In the genomic region with DNA sequence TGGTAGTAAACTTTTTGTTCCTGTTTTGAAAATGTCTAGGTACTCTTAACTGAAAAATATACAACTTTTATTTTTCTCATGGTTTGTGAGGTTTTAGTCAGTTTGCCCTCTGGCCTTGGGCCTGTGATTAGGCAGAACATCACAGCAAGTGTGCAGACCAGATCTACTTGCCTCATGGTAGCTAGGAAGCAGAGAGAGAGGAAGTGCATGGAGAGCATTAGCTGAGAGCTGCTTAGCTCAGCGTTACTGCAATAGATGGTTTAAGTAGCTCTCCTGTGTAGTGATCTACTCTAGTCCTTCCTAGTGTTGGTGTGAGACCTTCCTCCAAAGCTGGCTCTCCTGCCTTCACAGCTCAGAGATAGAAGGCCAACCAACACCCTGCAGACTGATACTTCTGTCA, we compare ENCODE assay signal across 21 mouse cellular contexts. TPM values are rescaled to one million over a fixed set of nuclear protein-coding genes. Genes with fewer than 3 reads are reported as not detected.
A peak's percentile ranks its signal among the peaks of the same experiment; 100 is the strongest.
DNase-seq lines count a peak whose midpoint lies in the region; ATAC-seq and TF ChIP-seq lines count a peak whose summit lies in the region.
"Not testable (repeated sequence)": the region's sequence is repeated elsewhere in the genome, so short reads cannot be mapped to it uniquely, and the experiment has no call there.
"Had no signal": no experiment of that assay in that cellular context is flagged by ENCODE, and none has a peak within 500 bp of the region (broad histone marks: within the 10 kb centered on the region; RNA-seq: fewer than 3 reads in every experiment).

No protein-coding gene starts in this region.

- not testable (repeated sequence) for H3K4me3 ChIP-seq in MEL (ENCODE audit: control insufficient read depth in 1 of 2, insufficient read depth in 1 of 2, low read depth in 2 of 2, low read length in 2 of 2)

- ATAC-seq in common myeloid progenitor, adult 5-6 weeks (replicated peaks; ENCODE audit: low read depth, poor library complexity, severe bottlenecking): peak; percentile 70
- ATAC-seq in hematopoietic stem cell, adult 5-6 weeks (replicated peaks in 1 of 2; ENCODE audit: insufficient read depth in 1 of 2, low FRiP score in 2 of 2, low TSS enrichment in 1 of 2, low read depth in 1 of 2, poor library complexity in 2 of 2, severe bottlenecking in 2 of 2): peak; percentile 54 to 66; a peak in 2 of 4 replicates
- peak; percentile 58; the same call in 1 of the 2 replicates for ATAC-seq in megakaryocyte, adult 5-6 weeks (ENCODE audit: poor library complexity, severe bottlenecking)
- ATAC-seq in megakaryocyte-erythroid progenitor cell, adult 5-6 weeks (replicated peaks; ENCODE audit: low FRiP score, low TSS enrichment, poor library complexity, severe bottlenecking): peak; percentile 38; the same call in 1 of the 2 replicates

- TF ChIP-seq EP300 in MEL (IDR thresholded peaks at IDR 0.05; ENCODE audit: low read depth in 1 of 2, low read length in 2 of 2): not testable (repeated sequence)

- peak; percentile 60 for DNase-seq in MEL (ENCODE audit: low read depth, low spot score)

- not testable (repeated sequence) for H3K9ac ChIP-seq in MEL (ENCODE audit: control insufficient read depth, low read depth, low read length, poor library complexity, severe bottlenecking)

- not testable (repeated sequence) for H3K79me2 ChIP-seq in MEL (ENCODE audit: control insufficient read depth, insufficient read depth, low read length, poor library complexity)

- H3K4me1 ChIP-seq in MEL (ENCODE audit: control insufficient read depth in 1 of 2, insufficient read depth in 2 of 2, low read length in 2 of 2): not testable (repeated sequence)

- H3K36me3 ChIP-seq in MEL (ENCODE audit: control insufficient read depth in 1 of 2, insufficient read depth in 2 of 2, low read length in 2 of 2): not testable (repeated sequence)

- H3K27ac ChIP-seq in MEL (ENCODE audit: control insufficient read depth, low read depth, low read length): peak overlapping the region; percentile 73

- TF ChIP-seq CTCF in MEL (IDR thresholded peaks at IDR 0.05 in 2 of 3, conservative IDR thresholded peaks at IDR 0.05 in 1 of 3; ENCODE audit: control insufficient read depth in 1 of 3, insufficient read depth in 1 of 3, low read depth in 2 of 3, low read length in 3 of 3, poor library complexity in 1 of 3, severe bottlenecking in 1 of 3): not testable (repeated sequence)

- not testable (repeated sequence) for TF ChIP-seq POLR2A in MEL (IDR thresholded peaks at IDR 0.05; ENCODE audit: control insufficient read depth in 1 of 2, insufficient read depth in 1 of 2, low read depth in 1 of 2, low read length in 2 of 2, poor library complexity in 1 of 2)

- not testable (repeated sequence) for TF ChIP-seq RAD21 in MEL (IDR thresholded peaks at IDR 0.05; ENCODE audit: low read depth, low read length)

- not testable (repeated sequence) for H3K9me3 ChIP-seq in MEL (replicated peaks; ENCODE audit: insufficient read depth, low read length)

- H3K27me3 ChIP-seq in MEL (ENCODE audit: control insufficient read depth in 1 of 2, insufficient read depth in 2 of 2, low read length in 2 of 2): not testable (repeated sequence)

RNA-seq across cellular contexts. Expression of gene Olfr417, which starts 11.3 kb away (rescaled TPM):
- total RNA-seq in MEL (2012; rRNA removed): 0.12 TPM in 1 of 2 replicates, not detected in the other
- polyA plus RNA-seq in MEL (2012; ENCODE audit: insufficient read depth in 1 of 2, insufficient read length in 2 of 2, low read depth in 1 of 2, low replicate concordance in 2 of 2, missing spikeins in 1 of 2): under 1 TPM in 1 of 2 experiments, not detected in 1; 0.07 TPM
- total RNA-seq in common myeloid progenitor, adult 5-6 weeks (2017): 5.0 and 5.4 TPM in 2 replicates
- total RNA-seq in hematopoietic stem cell, adult 5-6 weeks (2017): 0.56 and 3.6 TPM in 2 replicates
- not detected in 2 replicates for total RNA-seq in megakaryocyte, adult 5-6 weeks (2015)
- total RNA-seq in megakaryocyte, adult 5-6 weeks (2017): 0.04 TPM in 1 of 2 replicates, not detected in the other
- total RNA-seq in megakaryocyte-erythroid progenitor cell, adult 5-6 weeks (2014; fragmentation: Nextera tagmentation): 5.6 and 6.3 TPM in 2 replicates
- 1.7 and 8.2 TPM in 2 replicates for total RNA-seq in megakaryocyte-erythroid progenitor cell, adult 5-6 weeks (2017)
- total RNA-seq: adrenal gland, adult 2 months; adrenal gland, postnatal 10 days; adrenal gland, postnatal 25 days; adrenal gland, postnatal 4 days; CH12.LX had no signal
- polyA plus RNA-seq: adrenal gland, adult 2 months; CD4-positive, CD25-positive, alpha-beta regulatory T cell, adult 4 months; cerebellum, adult 2 months; embryonic facial prominence, embryonic 11.5 days; embryonic facial prominence, embryonic 13.5 days; erythroblast, embryonic 14.5 days; forebrain, embryonic 10.5 days; forebrain, embryonic 12.5 days; forebrain, embryonic 14.5 days; forebrain, embryonic 16.5 days; G1E had no signal

RNA-seq across cellular contexts. Expression of gene Mptx1, which starts 23.3 kb away (rescaled TPM):
- total RNA-seq in MEL (2012; rRNA removed): not detected in 2 replicates
- not detected for polyA plus RNA-seq in MEL (2012; ENCODE audit: insufficient read depth in 1 of 2, insufficient read length in 2 of 2, low read depth in 1 of 2, low replicate concordance in 2 of 2, missing spikeins in 1 of 2)
- not detected in 2 replicates for total RNA-seq in common myeloid progenitor, adult 5-6 weeks (2017)
- total RNA-seq in hematopoietic stem cell, adult 5-6 weeks (2017): not detected in 2 replicates
- not detected in 2 replicates for total RNA-seq in megakaryocyte, adult 5-6 weeks (2015)
- total RNA-seq in megakaryocyte, adult 5-6 weeks (2017): not detected in 2 replicates
- total RNA-seq in megakaryocyte-erythroid progenitor cell, adult 5-6 weeks (2014; fragmentation: Nextera tagmentation): not detected in 2 replicates
- total RNA-seq in megakaryocyte-erythroid progenitor cell, adult 5-6 weeks (2017): not detected in 2 replicates
- total RNA-seq: adrenal gland, adult 2 months; adrenal gland, postnatal 10 days; adrenal gland, postnatal 25 days; adrenal gland, postnatal 4 days; CH12.LX; G1E had no signal
- polyA plus RNA-seq: adrenal gland, adult 2 months; CD4-positive, CD25-positive, alpha-beta regulatory T cell, adult 4 months; cerebellum, adult 2 months; embryonic facial prominence, embryonic 11.5 days; embryonic facial prominence, embryonic 13.5 days; embryonic facial prominence, embryonic 15.5 days; erythroblast, embryonic 14.5 days; forebrain, embryonic 10.5 days; forebrain, embryonic 12.5 days; forebrain, embryonic 14.5 days; forebrain, embryonic 16.5 days; G1E had no signal

RNA-seq across cellular contexts. Expression of gene Olfr248, which starts 37.2 kb away (rescaled TPM):
- not detected in 2 replicates for total RNA-seq in MEL (2012; rRNA removed)
- not detected for polyA plus RNA-seq in MEL (2012; ENCODE audit: insufficient read depth in 1 of 2, insufficient read length in 2 of 2, low read depth in 1 of 2, low replicate concordance in 2 of 2, missing spikeins in 1 of 2)
- 3.1 and 4.5 TPM in 2 replicates for total RNA-seq in common myeloid progenitor, adult 5-6 weeks (2017)
- total RNA-seq in hematopoietic stem cell, adult 5-6 weeks (2017): 0.25 TPM in 1 of 2 replicates, not detected in the other
- total RNA-seq in megakaryocyte, adult 5-6 weeks (2015): not detected in 2 replicates
- total RNA-seq in megakaryocyte, adult 5-6 weeks (2017): not detected in 2 replicates
- 10.0 and 11.7 TPM in 2 replicates for total RNA-seq in megakaryocyte-erythroid progenitor cell, adult 5-6 weeks (2014; fragmentation: Nextera tagmentation)
- 2.4 and 4.5 TPM in 2 replicates for total RNA-seq in megakaryocyte-erythroid progenitor cell, adult 5-6 weeks (2017)
- total RNA-seq: adrenal gland, adult 2 months; adrenal gland, postnatal 10 days; adrenal gland, postnatal 25 days; adrenal gland, postnatal 4 days; CH12.LX; G1E had no signal
- polyA plus RNA-seq: adrenal gland, adult 2 months; CD4-positive, CD25-positive, alpha-beta regulatory T cell, adult 4 months; cerebellum, adult 2 months; embryonic facial prominence, embryonic 11.5 days; embryonic facial prominence, embryonic 13.5 days; embryonic facial prominence, embryonic 15.5 days; erythroblast, embryonic 14.5 days; forebrain, embryonic 10.5 days; forebrain, embryonic 12.5 days; forebrain, embryonic 14.5 days; forebrain, embryonic 16.5 days; G1E had no signal
